Mouse (Mus musculus) forebrain, postnatal 0 days (tissue): ENCODE results near the gene Wsb2. TPM values are rescaled to one million over a fixed set of nuclear protein-coding genes. Genes with fewer than 3 reads are reported as not detected.

Experiments
- ATAC-seq: fragments of 200-750 bp; cut with Nextera tagmentation; 2 replicates; pipeline ENCODE4 v1.8.0; 2017; ENCODE audit warnings: mild to moderate bottlenecking, moderate library complexity
- DNase-seq: peaks from one replicate; pipeline ENCODE4 v3.0.0-alpha.2; 2015
- H3K27ac ChIP-seq: fragments of 300-500 bp; sonication (generic); 2 replicates; pipeline ENCODE4 v1.5.1; 2014; ENCODE audit warnings: low read depth, mild to moderate bottlenecking, antibody characterized with exemption, low read length, moderate library complexity, mixed read lengths
- H3K27me3 ChIP-seq: fragments of 300-500 bp; sonication (generic); 2 replicates; pipeline ENCODE4 v1.6.1; 2014; ENCODE audit warnings: mild to moderate bottlenecking, low read length, mixed read lengths; ENCODE audit not compliant: insufficient read depth
- H3K36me3 ChIP-seq: fragments of 300-500 bp; sonication (generic); 2 replicates; pipeline ENCODE4 v1.6.1; 2014; ENCODE audit warnings: mild to moderate bottlenecking, moderate library complexity; ENCODE audit not compliant: insufficient read depth
- H3K4me1 ChIP-seq: fragments of 300-500 bp; sonication (generic); 2 replicates; pipeline ENCODE4 v1.6.1; 2014; ENCODE audit warnings: antibody characterized with exemption; ENCODE audit not compliant: insufficient read depth
- H3K4me2 ChIP-seq: fragments of 300-500 bp; sonication (generic); 2 replicates; pipeline ENCODE4 v1.6.1; 2014; ENCODE audit warnings: low read depth, mild to moderate bottlenecking, moderate library complexity
- H3K4me3 ChIP-seq: fragments of 300-500 bp; sonication (generic); 2 replicates; pipeline ENCODE4 v1.5.1; 2014; ENCODE audit warnings: low read depth, low read length, mixed read lengths
- H3K9ac ChIP-seq: fragments of 300-500 bp; sonication (generic); 2 replicates; pipeline ENCODE4 v1.6.1; 2014; ENCODE audit warnings: mild to moderate bottlenecking
- H3K9me3 ChIP-seq: fragments of 300-500 bp; sonication (generic); 2 replicates; pipeline ENCODE4 v1.6.1; 2016; ENCODE audit warnings: low read length
- CTCF ChIP-seq: sonication (generic); IDR thresholded peaks from 2 replicates; pipeline ENCODE4 v1.5.1; 2016; ENCODE audit warnings: antibody characterized with exemption, control low read depth, low read depth
- WGBS: fragments of 180-500 bp; shearing (Covaris S2); extraction: QIAGEN DNeasy Blood & Tissue Kit; methylation state at CpG from one replicate; pipeline ENCODE4 v1.1.7; 2014; 5-methylcytosine and 5-hydroxymethylcytosine counted together
- polyA plus RNA-seq: library from polyadenylated mRNA; unstranded; fragments of >200 nt; fragmentation: Nextera tagmentation; extraction: Ambion mirVana; gene quantifications from 2 replicates; pipeline ENCODE4 v1.2.1, GENCODE M21; 2015
- total RNA-seq: library from RNA; depleted of rRNA; stranded (reverse); fragments of >200 nt; gene quantifications from 2 replicates; pipeline ENCODE4 v1.2.3, GENCODE M21; 2014; rRNA removed

The Wsb2 gene
- total RNA-seq (296 and 318 TPM in 2 replicates), polyA plus RNA-seq (292 and 327 TPM in 2 replicates)

DNA sequence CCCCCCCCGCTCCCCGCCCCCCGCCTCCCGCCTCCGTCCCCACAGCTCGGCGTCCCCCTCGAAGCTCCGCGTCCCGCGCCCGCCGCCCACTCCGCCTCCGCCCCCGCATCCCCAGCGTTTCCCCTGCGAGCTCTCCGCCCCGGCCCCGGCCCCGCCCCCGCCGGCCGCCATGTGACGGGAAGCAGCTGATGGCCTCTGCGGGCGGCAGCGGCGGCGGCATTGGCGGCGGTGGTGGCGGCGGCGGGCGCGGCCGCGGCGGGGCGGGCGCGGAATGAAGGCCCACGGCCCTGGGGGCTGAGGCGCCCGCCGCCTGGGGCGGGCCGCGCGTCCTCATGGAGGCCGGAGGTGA is at the start of gene Wsb2:
Gene Wsb2, plus strand, starts transcription at position 176 of the 349 bp plus-strand sequence.
- Histone ChIP-seq H3K9ac (peak within 1 kb of the TSS; percentile 92), H3K4me1 (peaks cover 19% of the 10 kb centered on the region), H3K4me3 (peak within 1 kb of the TSS; percentile 85), H3K36me3 (no peaks in the 10 kb centered on the region), H3K27ac (peak within 1 kb of the TSS; percentile 91), H3K27me3 (no peaks in the 10 kb centered on the region), H3K4me2 (peak within 1 kb of the TSS; percentile 93), H3K9me3 (no peaks in the 10 kb centered on the region)
- ATAC-seq (peak; percentile 84), DNase-seq (peak; percentile 68)
- TF ChIP-seq CTCF, result no peak
- WGBS, result 2% methylated on average over 10 of the region's 54 CpGs

GRCm38 (mm10) chr5:117307699-117308098 is 49.4 kb upstream of the Wsb2 start:
- Histone ChIP-seq H3K9me3 (no peaks in the 10 kb centered on the region), H3K4me3 (no peak overlapping the region), H3K27ac (no peak overlapping the region), H3K9ac (no peak overlapping the region), H3K4me2 (no peak overlapping the region), H3K4me1 (no peaks in the 10 kb centered on the region), H3K36me3 (no peaks in the 10 kb centered on the region), H3K27me3 (no peaks in the 10 kb centered on the region)
- WGBS, result 39% methylated on average over 11 of the region's 11 CpGs
- DNase-seq, result peak; percentile 35
- no peak for ATAC-seq
- TF ChIP-seq CTCF, result peak; percentile 58

DNA sequence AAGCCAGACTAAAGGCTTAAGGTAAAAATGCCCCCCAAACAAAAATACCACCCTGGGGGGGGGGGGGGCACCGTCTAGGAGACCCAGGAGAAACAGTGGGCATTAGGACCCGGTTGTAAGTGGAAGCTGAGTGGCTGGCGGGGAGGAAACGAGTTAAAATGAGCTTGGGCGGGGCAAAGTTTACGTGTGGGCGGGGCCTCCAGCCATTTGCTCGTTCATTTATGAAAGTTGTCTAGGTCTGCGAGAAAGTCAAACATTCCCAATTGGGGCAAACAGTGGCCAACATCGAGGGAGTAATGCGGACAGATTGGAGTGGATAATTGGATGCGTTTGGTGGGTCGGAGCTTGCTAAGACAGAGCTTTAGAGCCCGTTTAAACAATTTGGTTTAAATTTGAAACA is 43.7 kb upstream of the Wsb2 start:
- H3K4me1 ChIP-seq, result no peaks in the 10 kb centered on the region
- no peak overlapping the region for H3K4me3 ChIP-seq
- no peaks in the 10 kb centered on the region for H3K9me3 ChIP-seq
- ATAC-seq (no peak), DNase-seq (no peak)
- no peak overlapping the region for H3K27ac ChIP-seq
- no peak for TF ChIP-seq CTCF
- no peaks in the 10 kb centered on the region for H3K27me3 ChIP-seq
- H3K4me2 ChIP-seq, result no peak overlapping the region
- no peaks in the 10 kb centered on the region for H3K36me3 ChIP-seq
- WGBS, result 32% methylated on average over 14 of the region's 14 CpGs
- no peak overlapping the region for H3K9ac ChIP-seq

GRCm38 (mm10) chr5:117313909-117314308 is 43.2 kb upstream of the Wsb2 start:
- DNase-seq (no peak), ATAC-seq (no peak)
- Histone ChIP-seq H3K4me2 (no peak overlapping the region), H3K27me3 (no peaks in the 10 kb centered on the region), H3K4me1 (no peaks in the 10 kb centered on the region), H3K9ac (no peak overlapping the region), H3K36me3 (no peaks in the 10 kb centered on the region), H3K9me3 (no peaks in the 10 kb centered on the region), H3K4me3 (no peak overlapping the region), H3K27ac (no peak overlapping the region)
- 45% methylated on average over 10 of the region's 10 CpGs for WGBS
- no peak for TF ChIP-seq CTCF

- H3K9me3 ChIP-seq, result no peaks in the 10 kb centered on the region
- no peak overlapping the region for H3K4me2 ChIP-seq
- DNase-seq (no peak), ATAC-seq (no peak)
- TF ChIP-seq CTCF, result no peak
- no peaks in the 10 kb centered on the region for H3K27me3 ChIP-seq
- H3K4me1 ChIP-seq, result no peaks in the 10 kb centered on the region
- H3K27ac ChIP-seq, result no peak overlapping the region
- no peak overlapping the region for H3K4me3 ChIP-seq
- H3K36me3 ChIP-seq, result no peaks in the 10 kb centered on the region
- H3K9ac ChIP-seq, result no peak overlapping the region
- 15% methylated on average over 9 of the region's 9 CpGs for WGBS
Observed at GRCm38 (mm10) chr5:117314587-117315428, 42.3 kb upstream of the Wsb2 start.

DNA sequence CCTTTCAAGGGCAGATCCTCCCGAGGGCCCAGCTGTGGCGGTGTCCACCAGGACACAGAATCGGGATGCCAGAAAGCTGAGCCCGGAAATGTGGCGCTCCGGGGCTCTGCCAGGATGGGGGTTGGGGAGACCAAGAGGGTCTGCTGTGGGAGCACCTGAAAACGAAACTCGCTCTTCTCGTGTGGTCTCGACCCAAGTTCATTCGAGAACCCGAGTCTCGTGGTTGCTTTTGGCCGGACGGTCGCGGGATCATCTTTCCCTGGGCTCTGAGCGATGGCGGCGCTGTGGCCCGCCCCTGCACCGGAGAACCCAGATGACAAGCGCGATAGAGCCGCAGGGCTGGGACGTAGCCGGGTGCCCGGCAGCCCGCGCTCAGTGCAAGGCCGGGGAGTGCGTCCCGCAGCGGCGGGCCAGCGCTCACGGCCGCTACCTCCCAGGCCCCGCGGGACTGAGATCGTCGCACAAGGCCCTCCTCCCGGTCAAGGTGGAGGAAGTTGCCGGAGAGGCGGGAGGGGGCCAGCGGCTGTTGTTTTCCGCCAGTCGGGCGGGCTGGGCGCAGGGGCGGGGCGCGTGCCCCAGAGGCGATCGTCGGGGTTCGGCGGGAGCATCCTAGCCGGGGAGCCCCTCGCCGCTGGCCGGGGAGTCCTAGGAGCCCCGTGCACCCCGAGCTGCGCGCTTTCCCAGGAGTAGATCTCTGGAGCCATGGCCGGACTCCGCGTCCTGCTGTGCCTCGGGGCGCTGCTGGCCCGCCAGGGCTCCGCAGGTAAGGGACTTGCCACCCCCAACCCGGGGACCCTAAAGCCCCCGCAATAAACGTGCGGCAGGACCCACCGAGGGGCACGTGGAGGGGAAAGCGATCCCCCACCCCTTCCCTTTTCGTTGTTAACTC is 38.1 kb upstream of the Wsb2 start, which contains the start of gene Vsig10:
Gene Vsig10, plus strand, starts transcription at position 343 of the 889 bp plus-strand sequence.
- ATAC-seq, result peak; percentile 72
- no peaks in the 10 kb centered on the region for H3K9me3 ChIP-seq
- no peak within 1 kb of the TSS for H3K27ac ChIP-seq
- peaks cover 7% of the 10 kb centered on the region; the same call in 1 of the 2 replicates for H3K27me3 ChIP-seq
- peak within 1 kb of the TSS; percentile 100 for H3K4me2 ChIP-seq
- peak; percentile 39 for DNase-seq
- WGBS, result 2% methylated on average over 71 of the region's 81 CpGs
- peak within 1 kb of the TSS; percentile 49 for H3K9ac ChIP-seq
- peak within 1 kb of the TSS; percentile 61 for H3K4me3 ChIP-seq
- H3K4me1 ChIP-seq, result no peaks in the 10 kb centered on the region
- peak; percentile 25 for TF ChIP-seq CTCF
- H3K36me3 ChIP-seq, result no peaks in the 10 kb centered on the region
